Mouse (Mus musculus) gastrocnemius, postnatal 4 days (tissue): ENCODE measurements at regions not wholly inside any gene's neighbourhood (a gene's known extent, or its start where the extent isn't known, plus 50 kb on each side); places are given as distances from the start of the nearest gene placed in this dataset.
"Not testable (repeated sequence)": the region's sequence is repeated elsewhere in the genome, so short reads cannot be mapped to it uniquely, and the experiment has no call there.

Experiments used
- DNase-seq, 2 experiments: peaks; one replicate each; pipeline ENCODE4 v3.0.0; 2021 to 2022; ENCODE audit warnings: low spot score in 2 of 2, mixed read lengths in 2 of 2

DNA sequence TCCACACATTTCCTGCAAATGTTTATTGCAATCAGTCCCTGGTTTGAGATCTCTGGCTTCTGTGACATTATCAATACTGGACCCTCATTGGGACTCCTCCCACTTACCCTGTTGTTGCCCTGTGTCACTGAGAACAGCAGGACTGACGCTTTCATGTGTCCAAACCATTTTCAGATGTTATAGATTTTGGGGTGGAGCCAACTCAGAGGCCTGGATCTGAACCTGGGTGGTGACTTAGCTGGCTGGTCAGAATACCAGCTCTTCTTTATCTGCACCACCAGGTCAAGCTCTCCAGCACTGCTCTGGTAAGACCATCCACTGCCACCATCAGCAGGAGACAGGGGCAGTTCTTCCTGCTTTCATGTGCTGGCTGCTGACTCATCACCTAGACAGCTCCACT is 254.3 kb upstream of the Pik3r1 start:
- DNase-seq: no peak

GRCm38 (mm10) chr13:102022757-102023156 is 254.7 kb upstream of the Pik3r1 start:
- no peak for DNase-seq

- DNase-seq: no peak
Observed at GRCm38 (mm10) chr13:102023624-102024023, 255.6 kb upstream of the Pik3r1 start.

GRCm38 (mm10) chr13:102025138-102025537 is 257.1 kb upstream of the Pik3r1 start:
- DNase-seq: no peak

DNA sequence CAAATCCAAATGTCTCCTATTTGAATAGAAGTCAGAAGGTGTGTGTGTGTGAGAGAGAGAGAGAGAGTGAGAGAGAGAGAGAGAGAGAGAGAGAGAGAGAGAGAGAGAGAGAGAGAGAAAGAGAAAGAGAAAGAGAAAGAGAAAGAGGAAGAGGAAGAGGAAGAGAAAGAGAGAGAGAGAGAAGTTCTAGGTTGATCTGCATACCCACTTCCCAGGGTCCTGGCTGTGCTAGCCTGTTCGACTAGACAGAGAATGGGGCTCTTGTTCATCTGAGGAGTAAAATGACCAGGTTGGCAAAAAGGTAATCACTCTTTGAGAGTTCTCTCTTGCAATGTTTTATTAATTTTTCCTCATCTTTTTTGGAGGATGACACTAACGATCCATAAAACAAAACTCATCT is 257.5 kb upstream of the Pik3r1 start:
- not testable (repeated sequence) for DNase-seq

GRCm38 (mm10) chr13:102031416-102031815 is 263.4 kb upstream of the Pik3r1 start:
- DNase-seq: no peak

DNA sequence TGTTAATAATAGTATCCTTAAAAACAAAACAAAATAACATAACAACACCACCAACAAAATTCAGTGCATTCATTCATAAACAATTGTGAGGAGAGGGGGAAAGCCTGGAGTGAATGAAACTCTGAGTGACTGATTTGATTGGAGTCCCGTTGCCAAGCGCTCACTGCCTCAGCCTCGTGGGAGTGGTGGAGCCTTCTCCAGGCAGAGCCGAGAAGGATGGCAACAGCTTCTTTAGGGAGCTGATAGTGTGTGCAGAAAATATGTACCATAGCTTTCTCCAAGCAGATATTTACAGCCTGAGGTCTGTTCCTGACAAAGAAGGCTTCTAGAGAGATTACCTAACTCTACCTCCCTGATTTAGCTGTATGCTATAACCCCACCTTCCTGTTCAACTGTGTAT is 266.5 kb upstream of the Pik3r1 start:
- DNase-seq: no peak

DNA sequence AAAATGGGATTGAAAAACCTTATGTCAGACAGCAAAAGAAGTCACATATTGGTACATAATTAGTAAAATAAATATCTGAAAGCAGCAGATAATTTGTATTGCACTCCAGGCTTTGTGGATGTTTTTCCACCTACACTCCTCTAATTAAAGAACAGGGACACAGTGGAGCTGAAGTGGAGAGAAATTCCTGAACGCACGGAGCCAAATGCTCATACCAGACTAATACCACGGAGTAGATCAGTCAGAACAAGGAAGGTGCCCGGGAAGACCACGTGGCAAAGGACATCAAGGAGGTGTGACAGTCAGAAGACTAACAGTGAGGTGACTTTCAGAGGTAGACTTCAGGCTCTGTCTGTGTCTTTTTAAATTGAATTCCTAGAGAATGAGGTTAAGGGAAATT is 268.0 kb upstream of the Pik3r1 start:
- DNase-seq: no peak

DNA sequence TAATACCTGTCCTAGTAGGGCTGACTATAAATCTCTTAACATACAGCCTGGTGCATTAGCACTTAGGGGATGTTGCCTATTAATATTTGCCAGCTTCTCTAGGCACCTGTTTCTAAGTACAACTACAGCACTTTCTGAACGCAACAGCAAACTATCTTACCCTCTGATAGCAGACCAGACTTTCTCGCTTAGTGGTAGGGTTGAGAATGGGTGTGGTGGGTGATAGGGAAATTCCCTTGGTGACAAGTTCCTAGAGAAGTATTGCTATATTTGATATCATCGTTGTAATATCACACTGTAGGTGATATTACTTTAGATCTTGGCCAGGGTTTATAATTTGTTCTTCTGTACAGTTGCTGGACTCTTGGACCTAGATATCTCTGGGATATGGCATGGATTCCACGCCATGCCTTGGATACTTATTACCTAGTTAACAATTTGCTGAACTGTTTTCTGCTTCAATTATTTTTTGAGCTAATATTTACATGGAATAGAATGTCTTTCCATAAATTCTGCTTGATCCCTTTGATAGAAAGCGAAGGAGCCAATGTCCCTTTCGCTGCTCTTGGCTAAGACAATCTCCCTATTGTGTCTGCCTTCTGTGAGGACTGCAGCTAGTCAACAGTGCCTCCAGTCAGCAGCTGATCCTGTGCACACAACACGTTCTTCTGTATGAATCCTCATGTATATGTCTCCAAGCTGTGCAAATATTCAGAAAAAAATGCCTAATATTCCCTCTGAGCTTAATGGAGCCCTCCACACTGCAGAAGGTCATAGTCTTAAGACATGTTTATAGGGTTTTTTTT is 269.0 kb upstream of the Pik3r1 start:
- no peak for DNase-seq

- no peak for DNase-seq
Observed at GRCm38 (mm10) chr13:102060213-102060612, 292.2 kb upstream of the Pik3r1 start.

DNA sequence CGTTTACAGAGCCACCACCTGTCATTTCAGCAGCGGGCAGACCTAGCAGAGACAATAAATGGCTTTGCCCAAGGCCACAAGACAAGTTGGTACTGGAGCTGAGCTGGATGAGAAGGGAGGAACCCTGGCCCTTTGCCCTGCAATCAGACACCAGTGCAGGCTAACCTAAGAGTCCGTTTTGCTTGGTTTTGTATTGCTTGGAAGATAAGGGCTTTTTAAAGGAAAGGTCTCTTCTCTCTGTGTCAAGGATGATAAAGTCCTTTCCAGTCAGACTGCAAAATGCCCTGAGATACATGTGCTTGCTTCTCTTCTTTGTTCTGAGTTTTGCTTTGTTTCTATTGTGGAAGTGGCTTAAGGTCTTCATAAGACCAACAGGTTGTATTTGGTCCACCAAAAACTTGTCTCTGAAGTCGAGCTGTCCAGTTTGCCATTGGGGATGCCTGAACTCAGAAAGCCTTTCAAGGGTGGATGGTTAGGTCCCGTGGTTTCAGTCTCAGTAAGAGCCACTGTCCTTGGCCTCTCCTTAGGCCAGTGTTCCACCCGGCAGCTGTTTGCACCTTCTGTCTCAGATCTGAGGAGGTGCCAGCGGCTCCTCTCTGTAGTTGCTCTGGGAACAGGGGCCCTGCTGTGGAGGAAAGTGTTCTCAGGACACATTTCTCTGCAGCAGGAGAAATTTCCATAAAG is 296.7 kb upstream of the Pik3r1 start:
- no peak for DNase-seq

DNA sequence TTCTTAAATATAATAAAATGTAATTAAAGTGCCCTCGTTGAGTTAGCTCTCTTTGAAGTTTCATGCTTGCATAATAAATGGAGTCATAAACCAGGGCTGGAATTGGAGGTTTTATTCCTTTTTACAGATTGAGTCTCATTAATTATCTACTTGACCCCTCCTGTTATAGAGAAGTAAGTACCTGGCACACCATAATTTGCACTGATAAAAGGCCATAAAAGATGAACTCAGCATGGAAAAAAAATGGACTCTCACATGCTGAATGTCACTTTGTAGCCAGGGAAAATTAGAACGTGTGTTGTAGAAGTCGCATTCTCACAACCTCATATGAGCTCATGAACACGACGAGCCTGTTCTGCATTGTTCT is 297.2 kb upstream of the Pik3r1 start:
- no peak for DNase-seq

DNA sequence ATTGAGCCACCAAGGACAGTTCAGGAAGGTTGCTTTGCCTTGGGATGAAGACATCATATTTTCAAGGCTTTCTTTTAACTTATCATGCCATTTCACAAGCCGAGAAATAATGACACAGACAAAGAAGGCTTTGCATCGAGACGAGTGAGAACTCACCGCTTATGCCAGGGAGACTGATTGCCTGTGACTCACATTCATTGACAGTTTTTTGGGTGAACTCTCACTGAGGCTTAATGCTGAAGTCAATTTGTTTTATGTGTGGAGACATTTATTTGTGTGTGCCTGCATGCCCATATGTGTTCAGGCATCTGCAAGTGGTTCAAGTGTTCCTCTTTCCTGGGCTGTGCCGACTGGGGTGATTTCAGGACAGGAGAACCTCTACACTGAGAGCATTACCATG is 297.8 kb upstream of the Pik3r1 start:
- DNase-seq: no peak

DNA sequence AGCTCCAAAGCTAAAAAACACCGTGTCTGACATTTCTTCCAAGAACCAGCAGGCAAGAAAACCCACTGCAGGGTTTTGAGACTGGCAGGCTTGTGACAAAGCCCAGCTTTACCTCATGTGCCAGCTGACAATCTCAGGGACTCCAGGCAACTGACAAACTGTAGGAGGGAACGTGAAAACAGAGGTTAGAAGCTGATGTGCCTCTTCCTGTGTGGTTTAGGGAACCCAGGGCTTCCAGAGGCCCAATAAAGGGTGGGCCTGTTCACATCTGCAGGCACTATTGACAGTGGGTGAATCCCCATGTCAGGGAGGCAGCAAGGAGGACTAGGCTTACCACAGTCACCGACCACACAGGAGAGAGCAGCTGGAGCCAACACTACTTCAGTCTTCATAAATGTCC is 302.7 kb upstream of the Pik3r1 start:
- DNase-seq: no peak

GRCm38 (mm10) chr13:102072366-102072765 is 304.3 kb upstream of the Pik3r1 start:
- DNase-seq: no peak

GRCm38 (mm10) chr13:102087766-102088165 is 319.7 kb upstream of the Pik3r1 start:
- DNase-seq: no peak

DNA sequence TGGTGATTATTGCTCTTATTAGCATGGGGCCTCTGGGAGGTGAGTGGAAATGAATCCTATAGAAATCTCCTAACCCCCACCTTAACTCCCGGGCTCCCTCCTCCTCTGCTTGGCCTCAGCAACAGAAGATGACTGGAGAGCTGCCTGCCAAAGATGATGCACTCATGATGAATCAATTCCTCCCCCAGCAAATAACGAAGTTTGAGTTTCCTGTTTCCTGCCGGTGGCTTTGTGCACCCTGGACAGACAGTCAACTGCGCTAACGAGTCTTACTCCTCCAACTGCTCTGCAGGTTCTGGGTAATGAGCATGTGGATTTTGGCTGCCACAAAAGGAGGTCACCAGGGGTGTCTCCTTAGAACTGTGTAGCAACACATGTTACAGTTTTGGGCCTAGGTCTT is 321.5 kb upstream of the Pik3r1 start:
- DNase-seq: no peak

DNA sequence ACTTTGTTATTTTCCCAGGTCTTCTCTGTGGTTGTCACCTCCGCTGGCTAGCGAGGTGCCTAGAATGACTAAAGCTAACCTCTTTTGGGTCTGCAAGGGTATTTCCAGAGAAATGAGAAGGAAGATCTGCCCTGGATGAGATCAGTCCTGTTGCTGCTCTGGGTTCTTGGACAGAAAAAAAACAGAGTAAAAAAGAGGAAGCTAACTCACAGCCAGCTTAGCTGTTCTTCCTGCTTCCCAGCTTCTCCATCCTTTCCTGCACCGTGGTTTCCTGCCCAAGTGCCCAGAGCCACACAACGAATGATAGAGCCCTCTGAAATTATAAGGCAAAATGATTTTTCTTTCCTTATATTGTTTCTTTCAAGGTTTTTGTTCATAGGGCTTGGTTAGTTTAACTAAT is 326.2 kb upstream of the Pik3r1 start:
- DNase-seq: no peak

- DNase-seq: no peak
Observed at GRCm38 (mm10) chr13:102103161-102103560, 335.1 kb upstream of the Pik3r1 start.

- no peak for DNase-seq
Observed at GRCm38 (mm10) chr13:102106188-102106587, 338.2 kb upstream of the Pik3r1 start.

DNA sequence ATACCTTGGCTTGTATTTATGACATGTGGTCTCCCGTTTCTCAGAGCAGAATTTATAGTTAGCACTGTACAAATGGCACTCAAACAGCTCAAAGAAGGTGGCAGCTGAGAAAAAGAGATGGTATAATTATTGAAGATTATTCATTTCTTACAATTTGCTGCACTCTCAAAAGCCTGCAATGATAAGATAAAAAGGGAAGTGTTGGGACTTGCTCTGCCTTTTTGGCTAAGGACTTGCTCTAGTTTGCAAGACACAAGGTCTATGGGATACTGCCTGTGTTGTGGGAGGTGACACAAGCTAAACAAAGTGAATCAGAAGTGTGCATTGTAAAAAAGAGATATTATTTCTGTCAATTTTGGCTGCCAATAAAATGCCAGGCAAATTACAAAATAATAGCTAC is 340.2 kb upstream of the Pik3r1 start:
- DNase-seq: no peak

- no peak for DNase-seq
Observed at GRCm38 (mm10) chr13:102108916-102109315, 340.9 kb upstream of the Pik3r1 start.

- no peak for DNase-seq
Observed at GRCm38 (mm10) chr13:102113941-102114340, 345.9 kb upstream of the Pik3r1 start.
